27 mouse cellular contexts compared by ENCODE assay signal in genomic region chr8:83582226-83582625, GRCm38 (mm10). TPM values are rescaled to one million over a fixed set of nuclear protein-coding genes. Genes with fewer than 3 reads are reported as not detected.
A peak's percentile ranks its signal among the peaks of the same experiment; 100 is the strongest.
DNase-seq lines count a peak whose midpoint lies in the region; ATAC-seq lines count a peak whose summit lies in the region.
"Had no signal": no experiment of that assay in that cellular context is flagged by ENCODE, and none has a peak within 500 bp of the region (broad histone marks: within the 10 kb centered on the region; RNA-seq: fewer than 3 reads in every experiment).

No protein-coding gene starts in this region.

- H3K4me3 ChIP-seq in midbrain, embryonic 15.5 days = no peak overlapping the region
- no peak overlapping the region for H3K4me3 ChIP-seq in midbrain, embryonic 16.5 days (ENCODE audit: low read depth, low read length)
- H3K4me3 ChIP-seq: heart, embryonic 13.5 days; kidney, embryonic 15.5 days; limb, embryonic 13.5 days; liver, embryonic 13.5 days had no signal

- intact Hi-C loops in gastrocnemius, postnatal 14 days (cut with DNase I; ENCODE audit: low total_unique reads) = no loop called here
- intact Hi-C loops in left cerebral cortex, postnatal 4 days (cut with DNase I) = no loop called here

- peak; percentile 2 for DNase-seq in gastrocnemius, postnatal 14 days
- no peak for DNase-seq in gastrocnemius, postnatal 10 days
- peak; percentile 50 for DNase-seq in cerebellum, adult 9-11 months
- DNase-seq in cerebellum, postnatal 25 days = peak; percentile 49 to 60
- no peak for DNase-seq in left cerebral cortex, postnatal 4 days
- DNase-seq: adrenal gland, postnatal 10 days; forebrain, postnatal 0 days; heart, postnatal 14 days; kidney, adult 11 months; kidney, postnatal 36 days; liver, embryonic 13.5 days; lung, embryonic 14.5 days; right cerebral cortex, postnatal 14 days; thymus, postnatal 25 days had no signal

- H3K4me2 ChIP-seq in midbrain, embryonic 15.5 days = no peak overlapping the region
- no peak overlapping the region for H3K4me2 ChIP-seq in midbrain, embryonic 16.5 days (ENCODE audit: low read length)
- H3K4me2 ChIP-seq: heart, embryonic 13.5 days; kidney, embryonic 15.5 days; limb, embryonic 13.5 days; liver, embryonic 13.5 days; lung, embryonic 14.5 days had no signal

- H3K27ac ChIP-seq in midbrain, embryonic 15.5 days = 0 out of 2 replicates have a peak overlapping the region, but pooled peaks have one; percentile 8
- no peak overlapping the region for H3K27ac ChIP-seq in midbrain, embryonic 16.5 days (ENCODE audit: low read length)
- H3K27ac ChIP-seq: heart, embryonic 13.5 days; kidney, embryonic 15.5 days; limb, embryonic 13.5 days; liver, embryonic 13.5 days had no signal

- no peaks in the 10 kb centered on the region for H3K9me3 ChIP-seq in midbrain, embryonic 15.5 days
- no peaks in the 10 kb centered on the region for H3K9me3 ChIP-seq in midbrain, embryonic 16.5 days (replicated peaks; ENCODE audit: control insufficient read depth, low read length, poor library complexity, severe bottlenecking)
- H3K9me3 ChIP-seq: heart, embryonic 13.5 days; kidney, embryonic 15.5 days; limb, embryonic 13.5 days; liver, embryonic 13.5 days had no signal

- peaks cover 64% of the 10 kb centered on the region for H3K4me1 ChIP-seq in midbrain, embryonic 15.5 days
- peaks cover 23% of the 10 kb centered on the region for H3K4me1 ChIP-seq in midbrain, embryonic 16.5 days (ENCODE audit: control insufficient read depth, insufficient read depth, low read length)

- no peaks in the 10 kb centered on the region for H3K36me3 ChIP-seq in midbrain, embryonic 15.5 days (replicated peaks)
- no peaks in the 10 kb centered on the region for H3K36me3 ChIP-seq in midbrain, embryonic 16.5 days (ENCODE audit: control insufficient read depth, insufficient read depth, low read length)

- no peak overlapping the region for H3K9ac ChIP-seq in midbrain, embryonic 15.5 days
- no peak overlapping the region for H3K9ac ChIP-seq in midbrain, embryonic 16.5 days (ENCODE audit: low read depth, low read length)
- H3K9ac ChIP-seq: forebrain, postnatal 0 days; kidney, embryonic 15.5 days; limb, embryonic 13.5 days; liver, embryonic 13.5 days; lung, embryonic 14.5 days had no signal

- no peaks in the 10 kb centered on the region for H3K27me3 ChIP-seq in midbrain, embryonic 15.5 days (replicated peaks)
- H3K27me3 ChIP-seq in midbrain, embryonic 16.5 days (ENCODE audit: control insufficient read depth, insufficient read depth, low read depth, low read length) = no peaks in the 10 kb centered on the region
- H3K27me3 ChIP-seq: heart, embryonic 13.5 days; kidney, embryonic 15.5 days; limb, embryonic 13.5 days; liver, embryonic 13.5 days had no signal

- ATAC-seq in midbrain, embryonic 15.5 days (replicated peaks) = no peak
- no peak for ATAC-seq in midbrain, embryonic 16.5 days
- ATAC-seq: forebrain, postnatal 0 days had no signal

- 86% methylated on average over 8 of the region's 8 CpGs for WGBS in midbrain, embryonic 15.5 days
- WGBS in midbrain, embryonic 16.5 days = 84% methylated on average over 8 of the region's 8 CpGs

RNA-seq across cellular contexts. Expression of gene Ndufb7, which starts 15.8 kb away (rescaled TPM):
- 100 to 1,000 TPM; 439 to 462 TPM for total RNA-seq in gastrocnemius, postnatal 14 days (2021)
- total RNA-seq in gastrocnemius, postnatal 10 days (2021) = 100 to 1,000 TPM; 408 to 467 TPM
- polyA plus RNA-seq in midbrain, embryonic 15.5 days (2015; fragmentation: Nextera tagmentation; extraction: Ambion mirVana) = 336 and 348 TPM in 2 replicates
- 320 and 338 TPM in 2 replicates for polyA plus RNA-seq in midbrain, embryonic 16.5 days (2015; fragmentation: Nextera tagmentation; extraction: Ambion mirVana)
- 100 to 1,000 TPM; 120 to 136 TPM for total RNA-seq in left cerebral cortex, postnatal 4 days (2021)

RNA-seq across cellular contexts. Expression of gene Tecr, which starts 25.5 kb away (rescaled TPM):
- total RNA-seq in gastrocnemius, postnatal 14 days (2021) = 100 to 1,000 TPM; 474 to 504 TPM
- total RNA-seq in gastrocnemius, postnatal 10 days (2021) = 100 to 1,000 TPM; 422 to 448 TPM
- polyA plus RNA-seq in midbrain, embryonic 15.5 days (2015; fragmentation: Nextera tagmentation; extraction: Ambion mirVana) = 1,118 and 1,124 TPM in 2 replicates
- polyA plus RNA-seq in midbrain, embryonic 16.5 days (2015; fragmentation: Nextera tagmentation; extraction: Ambion mirVana) = 1,093 and 1,247 TPM in 2 replicates
- 100 to 1,000 TPM; 610 to 661 TPM for total RNA-seq in left cerebral cortex, postnatal 4 days (2021)

RNA-seq across cellular contexts. Expression of gene Dnajb1, which starts 25.8 kb away (rescaled TPM):
- total RNA-seq in gastrocnemius, postnatal 14 days (2021) = 1 to 10 TPM; 7.0 to 7.4 TPM
- 10 to 100 TPM; 10.3 to 11.7 TPM for total RNA-seq in gastrocnemius, postnatal 10 days (2021)
- 65.2 and 65.5 TPM in 2 replicates for polyA plus RNA-seq in midbrain, embryonic 15.5 days (2015; fragmentation: Nextera tagmentation; extraction: Ambion mirVana)
- 60.2 and 60.8 TPM in 2 replicates for polyA plus RNA-seq in midbrain, embryonic 16.5 days (2015; fragmentation: Nextera tagmentation; extraction: Ambion mirVana)
- 10 to 100 TPM; 35.3 to 35.9 TPM for total RNA-seq in left cerebral cortex, postnatal 4 days (2021)

RNA-seq across cellular contexts. Expression of gene Olfr370, which starts 46.6 kb away (rescaled TPM):
- not detected for total RNA-seq in gastrocnemius, postnatal 14 days (2021)
- total RNA-seq in gastrocnemius, postnatal 10 days (2021) = not detected
- polyA plus RNA-seq in midbrain, embryonic 15.5 days (2015; fragmentation: Nextera tagmentation; extraction: Ambion mirVana) = not detected in 2 replicates
- 0.07 TPM in 1 of 2 replicates, not detected in the other for polyA plus RNA-seq in midbrain, embryonic 16.5 days (2015; fragmentation: Nextera tagmentation; extraction: Ambion mirVana)
- total RNA-seq in left cerebral cortex, postnatal 4 days (2021) = not detected
- total RNA-seq: adrenal gland, postnatal 10 days; forebrain, postnatal 0 days; heart, postnatal 14 days; left cerebral cortex, postnatal 14 days; MEL; monocyte, adult 5-6 weeks had no signal
- polyA plus RNA-seq: C2C12; embryonic facial prominence, embryonic 11.5 days; forebrain, embryonic 11.5 days; forebrain, postnatal 0 days; gonadal fat pad, adult 2 months; heart, embryonic 13.5 days; kidney, embryonic 15.5 days; limb, embryonic 13.5 days; liver, embryonic 13.5 days; lung, embryonic 14.5 days; testis, adult 2 months had no signal

Comparison
In these comparisons a context has a peak if more than half of its experiments do, and no peak if none do; other contexts are left out.
1. DNase-seq: peak in gastrocnemius, postnatal 14 days (single experiment), cerebellum, adult 9-11 months (single experiment) and cerebellum, postnatal 25 days (2 of 2); none in gastrocnemius, postnatal 10 days (single experiment) and left cerebral cortex, postnatal 4 days (single experiment).